Mouse (Mus musculus) intestine, postnatal 0 days (tissue): ENCODE data around the gene Heatr9. TPM values are rescaled to one million over a fixed set of nuclear protein-coding genes. Genes with fewer than 3 reads are reported as not detected.

Source experiments
- ATAC-seq: fragments of 200-750 bp; cut with Nextera tagmentation; 2 replicates; pipeline ENCODE4 v1.8.0; 2017; ENCODE audit warnings: mild to moderate bottlenecking, moderate TSS enrichment, moderate library complexity
- H3K27ac ChIP-seq: fragments of 300-500 bp; sonication (generic); 2 replicates; pipeline ENCODE4 v1.5.1; 2014; ENCODE audit warnings: mild to moderate bottlenecking, low read depth, low read length, moderate library complexity
- H3K27me3 ChIP-seq: fragments of 300-500 bp; sonication (generic); replicated peaks from 2 replicates; pipeline ENCODE4 v1.6.1; 2014; ENCODE audit warnings: low read length, mixed read lengths; ENCODE audit not compliant: control insufficient read depth, insufficient read depth
- H3K36me3 ChIP-seq: fragments of 300-500 bp; sonication (generic); 2 replicates; pipeline ENCODE4 v1.6.1; 2014; ENCODE audit warnings: mild to moderate bottlenecking, moderate library complexity; ENCODE audit not compliant: control insufficient read depth, insufficient read depth
- H3K4me1 ChIP-seq: fragments of 300-500 bp; sonication (generic); replicated peaks from 2 replicates; pipeline ENCODE4 v1.6.1; 2014; ENCODE audit warnings: antibody characterized with exemption, low read length, mixed read lengths; ENCODE audit not compliant: control insufficient read depth, insufficient read depth
- H3K4me2 ChIP-seq: fragments of 300-500 bp; sonication (generic); replicated peaks from 2 replicates; pipeline ENCODE4 v1.6.1; 2014; ENCODE audit warnings: low read depth, mild to moderate bottlenecking, moderate library complexity
- H3K4me3 ChIP-seq: fragments of 300-500 bp; sonication (generic); 2 replicates; pipeline ENCODE4 v1.5.1; 2014; ENCODE audit warnings: low read depth, low read length
- H3K9ac ChIP-seq: fragments of 300-500 bp; sonication (generic); 2 replicates; pipeline ENCODE4 v1.6.1; 2014; ENCODE audit warnings: mild to moderate bottlenecking, low read depth, low read length
- H3K9me3 ChIP-seq: fragments of 300-500 bp; sonication (generic); 2 replicates; pipeline ENCODE4 v1.6.1; 2016; ENCODE audit warnings: mixed run types; ENCODE audit not compliant: control insufficient read depth
- CTCF ChIP-seq: sonication (generic); IDR thresholded peaks from 2 replicates; pipeline ENCODE4 v1.5.1; 2016; ENCODE audit warnings: low read depth, mild to moderate bottlenecking, control low read depth, antibody characterized with exemption, moderate library complexity
- WGBS: fragments of 180-500 bp; shearing (Covaris S2); extraction: QIAGEN DNeasy Blood & Tissue Kit; methylation state at CpG from one replicate; pipeline ENCODE4 v1.1.7; 2014; 5-methylcytosine and 5-hydroxymethylcytosine counted together
- polyA plus RNA-seq: library from polyadenylated mRNA; unstranded; fragments of >200 nt; fragmentation: Nextera tagmentation; extraction: Ambion mirVana; gene quantifications from 2 replicates; pipeline ENCODE4 v1.2.1, GENCODE M21; 2015

The Heatr9 gene
- polyA plus RNA-seq, 1 experiment from 2014 or later = not detected

GRCm38 (mm10) chr11:83472324-83473234 lies 49.4 kb downstream of the Heatr9 start, which contains the start of gene Taf15:
Taf15 (plus strand) TSS chr11:83473086.
- H3K4me3 ChIP-seq = peak within 1 kb of the TSS; percentile 78
- TF ChIP-seq CTCF = peak; percentile 83
- H3K9me3 ChIP-seq = no peaks in the 10 kb centered on the region
- ATAC-seq = peak; percentile 98
- H3K4me2 ChIP-seq = peak within 1 kb of the TSS; percentile 82
- H3K4me1 ChIP-seq = 0 out of 2 replicates have a peak, but pooled peaks cover 4% of the 10 kb centered on the region
- peak within 1 kb of the TSS; percentile 73 for H3K9ac ChIP-seq
- WGBS = under 1% methylated on average over 66 of the region's 66 CpGs
- H3K36me3 ChIP-seq = no peaks in the 10 kb centered on the region
- peak within 1 kb of the TSS; percentile 97 for H3K27ac ChIP-seq
- no peaks in the 10 kb centered on the region for H3K27me3 ChIP-seq

DNA sequence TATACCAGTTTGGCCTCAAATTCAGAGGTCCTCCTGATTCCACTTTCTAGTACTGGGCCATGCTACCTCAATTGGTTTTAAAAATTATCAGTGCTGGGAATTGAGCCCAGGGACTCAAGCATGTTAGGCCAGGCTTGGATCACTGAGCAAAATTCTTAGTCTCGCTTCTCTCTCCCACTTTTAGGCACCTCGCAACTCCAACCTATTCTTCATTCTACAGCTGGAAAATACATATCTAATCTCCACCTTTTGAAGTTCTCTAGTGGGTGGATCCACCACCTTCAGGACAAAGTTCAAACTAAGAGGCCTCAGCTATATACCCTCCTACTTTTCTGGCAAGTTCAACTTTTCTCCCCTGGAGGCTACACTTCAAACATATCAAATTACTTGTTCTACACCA lies 50.2 kb downstream of the Heatr9 start:
- 54% methylated on average over 2 of the region's 2 CpGs for WGBS
- peak overlapping the region; percentile 82 for H3K4me2 ChIP-seq
- no peaks in the 10 kb centered on the region for H3K27me3 ChIP-seq
- H3K9ac ChIP-seq = peak overlapping the region; percentile 73; the same call in 1 of the 2 replicates
- no peak for TF ChIP-seq CTCF
- H3K9me3 ChIP-seq = no peaks in the 10 kb centered on the region
- peak overlapping the region; percentile 78 for H3K4me3 ChIP-seq
- 0 out of 2 replicates have a peak, but pooled peaks cover 4% of the 10 kb centered on the region for H3K4me1 ChIP-seq
- ATAC-seq = peak; percentile 28; the same call in 1 of the 2 replicates
- peak overlapping the region; percentile 97 for H3K27ac ChIP-seq
- H3K36me3 ChIP-seq = no peaks in the 10 kb centered on the region

DNA sequence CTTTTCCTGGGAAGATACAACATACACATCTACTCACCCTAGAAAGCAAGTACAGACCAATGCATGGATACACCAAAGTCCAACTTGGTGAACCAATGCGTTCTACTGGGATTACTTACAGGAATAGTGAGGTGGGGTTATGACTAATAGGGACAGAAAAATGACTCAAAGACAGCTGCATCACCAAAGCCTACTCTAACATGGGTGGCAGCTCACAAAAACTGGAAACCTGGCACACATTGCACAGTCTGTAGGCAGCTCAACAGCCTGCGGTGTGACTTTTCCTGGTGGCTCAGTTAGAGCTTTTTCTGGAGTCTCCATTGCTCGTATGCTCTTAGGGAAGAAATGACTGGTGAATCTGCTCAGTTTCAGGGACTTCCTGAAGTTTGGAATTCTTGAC lies 53.2 kb downstream of the Heatr9 start:
- Histone ChIP-seq H3K36me3 (no peaks in the 10 kb centered on the region), H3K9ac (no peak overlapping the region), H3K4me3 (no peak overlapping the region), H3K4me1 (0 out of 2 replicates have a peak, but pooled peaks cover 4% of the 10 kb centered on the region), H3K4me2 (no peak overlapping the region), H3K9me3 (no peaks in the 10 kb centered on the region), H3K27me3 (no peaks in the 10 kb centered on the region), H3K27ac (no peak overlapping the region)
- WGBS = 86% methylated on average over 3 of the region's 3 CpGs
- TF ChIP-seq CTCF = no peak
- ATAC-seq = no peak

- no peaks in the 10 kb centered on the region for H3K27me3 ChIP-seq
- no peak for ATAC-seq
- no peak overlapping the region for H3K27ac ChIP-seq
- H3K36me3 ChIP-seq = no peaks in the 10 kb centered on the region
- no peak overlapping the region for H3K9ac ChIP-seq
- WGBS = 46% methylated on average over 11 of the region's 11 CpGs
- H3K4me2 ChIP-seq = no peak overlapping the region
- H3K4me3 ChIP-seq = no peak overlapping the region
- H3K9me3 ChIP-seq = no peaks in the 10 kb centered on the region
- 0 out of 2 replicates have a peak, but pooled peaks cover 7% of the 10 kb centered on the region for H3K4me1 ChIP-seq
- no peak for TF ChIP-seq CTCF
Observed at GRCm38 (mm10) chr11:83467120-83467652, 54.8 kb downstream of the Heatr9 start.

GRCm38 (mm10) chr11:83465976-83466375 lies 56.0 kb downstream of the Heatr9 start:
- TF ChIP-seq CTCF = no peak
- WGBS = 22% methylated on average over 2 of the region's 2 CpGs
- H3K36me3 ChIP-seq = no peaks in the 10 kb centered on the region
- no peak overlapping the region for H3K4me2 ChIP-seq
- no peak overlapping the region for H3K27ac ChIP-seq
- H3K9me3 ChIP-seq = no peaks in the 10 kb centered on the region
- no peak overlapping the region for H3K9ac ChIP-seq
- no peak for ATAC-seq
- H3K4me1 ChIP-seq = 0 out of 2 replicates have a peak, but pooled peaks cover 3% of the 10 kb centered on the region
- no peaks in the 10 kb centered on the region for H3K27me3 ChIP-seq
- no peak overlapping the region for H3K4me3 ChIP-seq

DNA sequence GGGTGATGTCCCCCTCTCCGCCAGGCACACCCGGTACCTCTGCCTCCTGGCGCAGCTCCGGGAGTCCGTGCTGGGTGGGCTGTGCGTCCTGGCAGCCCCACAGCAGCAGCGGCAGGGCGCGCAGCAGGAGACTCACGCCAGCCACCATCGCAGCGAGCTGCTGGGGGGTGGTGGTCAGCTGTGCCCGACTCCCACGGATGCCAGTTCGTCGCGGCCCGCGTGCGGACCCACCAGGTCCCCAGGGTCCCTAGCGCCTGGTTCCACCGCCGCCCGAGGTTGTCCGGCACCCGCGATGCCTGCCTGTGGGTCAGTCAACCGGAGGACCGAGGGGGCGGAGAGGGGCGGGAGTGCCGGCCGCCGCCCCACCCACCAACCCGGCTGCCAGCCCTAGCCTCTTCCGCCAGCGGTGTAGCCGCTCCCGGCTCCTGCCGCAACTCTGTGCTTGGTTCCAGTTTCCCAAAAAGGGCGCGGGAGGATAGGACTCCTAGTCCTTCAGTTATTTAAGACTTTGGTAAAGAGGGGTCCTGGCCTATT lies 59.2 kb downstream of the Heatr9 start, which contains the start of gene Mmp28:
Mmp28 (minus strand) TSS at position 361 of the 534 bp plus-strand sequence.
- WGBS = 1% methylated on average over 35 of the region's 42 CpGs
- Histone ChIP-seq H3K9me3 (no peaks in the 10 kb centered on the region), H3K36me3 (no peaks in the 10 kb centered on the region), H3K4me2 (peak within 1 kb of the TSS; percentile 99), H3K27ac (no peak within 1 kb of the TSS), H3K4me3 (peak within 1 kb of the TSS; percentile 66), H3K9ac (peak within 1 kb of the TSS; percentile 66), H3K4me1 (peaks cover 10% of the 10 kb centered on the region; the same call in 1 of the 2 replicates), H3K27me3 (no peaks in the 10 kb centered on the region)
- no peak for TF ChIP-seq CTCF
- peak; percentile 37 for ATAC-seq

Other genes with a start within 250 kb of the Heatr9 start
- not detected in 2 replicates for gene Slfn14, start 235.4 kb downstream of the Heatr9 start, polyA plus RNA-seq
- 20.4 and 20.7 TPM in 2 replicates for gene Ap2b1, start 223.2 kb downstream of the Heatr9 start, polyA plus RNA-seq
- gene Pex12, start 219.6 kb downstream of the Heatr9 start, polyA plus RNA-seq = 8.6 and 9.3 TPM in 2 replicates
- gene Rasl10b, start 113.0 kb downstream of the Heatr9 start, polyA plus RNA-seq = 0.82 and 0.94 TPM in 2 replicates
- gene Gas2l2, start 92.7 kb downstream of the Heatr9 start, polyA plus RNA-seq = 0.51 and 0.65 TPM in 2 replicates
- gene 1700020L24Rik, start 84.5 kb downstream of the Heatr9 start, polyA plus RNA-seq = 0.76 and 1.5 TPM in 2 replicates
- 1.6 and 2.1 TPM in 2 replicates for gene Mmp28, start 59.1 kb downstream of the Heatr9 start, polyA plus RNA-seq
- gene Taf15, start 49.1 kb downstream of the Heatr9 start, polyA plus RNA-seq = 5.4 and 7.3 TPM in 2 replicates
- gene Ccl5, start 8.3 kb upstream of the Heatr9 start, polyA plus RNA-seq = 1.8 and 2.4 TPM in 2 replicates
- 11.2 and 13.4 TPM in 2 replicates for gene Ccl9, start 56.5 kb upstream of the Heatr9 start, polyA plus RNA-seq
- 100 and 108 TPM in 2 replicates for gene Ccl6, start 70.9 kb upstream of the Heatr9 start, polyA plus RNA-seq
- gene Rpl9-ps1, start 123.4 kb upstream of the Heatr9 start, polyA plus RNA-seq = not detected in 2 replicates
- gene Ccl3, start 127.2 kb upstream of the Heatr9 start, polyA plus RNA-seq = 1.2 and 1.3 TPM in 2 replicates
- 0.56 and 0.64 TPM in 2 replicates for gene Ccl4, start 140.4 kb upstream of the Heatr9 start, polyA plus RNA-seq
- gene Wfdc17, start 181.8 kb upstream of the Heatr9 start, polyA plus RNA-seq = 5.6 and 7.5 TPM in 2 replicates
- 1.1 and 3.2 TPM in 2 replicates for gene Wfdc18, start 186.8 kb upstream of the Heatr9 start, polyA plus RNA-seq
- not detected in 2 replicates for gene Wfdc21, start 224.8 kb upstream of the Heatr9 start, polyA plus RNA-seq
- gene Heatr6, start 231.5 kb upstream of the Heatr9 start, polyA plus RNA-seq = 7.7 and 11.5 TPM in 2 replicates